Mouse (Mus musculus) olfactory bulb, adult 2 months (tissue): ENCODE results near the gene Serpinf1. TPM values are rescaled to one million over a fixed set of nuclear protein-coding genes. Genes with fewer than 3 reads are reported as not detected.

Source experiments
- H3K27ac ChIP-seq: fragments of 200-500 bp; 2 replicates; pipeline ENCODE4 v1.5.1; 2012; ENCODE audit warnings: low read depth, low read length; ENCODE audit not compliant: insufficient read depth
- H3K4me1 ChIP-seq: fragments of 200-500 bp; 2 replicates; pipeline ENCODE4 v1.6.1; 2012; ENCODE audit warnings: low read length; ENCODE audit not compliant: control insufficient read depth, insufficient read depth
- H3K4me3 ChIP-seq: fragments of 200-500 bp; 2 replicates; pipeline ENCODE4 v1.5.1; 2012; ENCODE audit warnings: mild to moderate bottlenecking, low read depth, low read length, moderate library complexity; ENCODE audit not compliant: insufficient read depth
- CTCF ChIP-seq: fragments of 200-500 bp; IDR thresholded peaks from 2 replicates; pipeline ENCODE4 v1.5.1; 2012; ENCODE audit warnings: low read depth, mild to moderate bottlenecking, low read length, moderate library complexity; ENCODE audit not compliant: insufficient read depth
- POLR2A ChIP-seq: fragments of 200-500 bp; IDR thresholded peaks from 2 replicates; pipeline ENCODE4 v1.6.1; 2012; ENCODE audit warnings: mild to moderate bottlenecking, low read depth, low read length, moderate library complexity; ENCODE audit not compliant: insufficient read depth
- WGBS: fragments of 180-500 bp; shearing (Covaris S2); methylation state at CpG from one replicate; pipeline ENCODE4 v1.1.7; 2018; 5-methylcytosine and 5-hydroxymethylcytosine counted together
- polyA plus RNA-seq: library from polyadenylated mRNA; stranded (reverse); fragments of >200 nt; gene quantifications from 2 replicates; pipeline ENCODE4 v1.2.4, GENCODE M21; 2012; ENCODE audit warnings: low replicate concordance; ENCODE audit not compliant: missing spikeins, insufficient read depth, insufficient read length

Gene Serpinf1
- polyA plus RNA-seq, 1 experiment: not detected

- 81% methylated on average over 7 of the region's 7 CpGs for WGBS
- peaks cover 40% of the 10 kb centered on the region for H3K4me1 ChIP-seq
- no peak overlapping the region for H3K4me3 ChIP-seq
- no peak overlapping the region for H3K27ac ChIP-seq
- TF ChIP-seq CTCF (no peak), POLR2A (no peak)
These were observed 27.2 kb upstream of the Serpinf1 start for GRCm38 (mm10) chr11:75449695-75450094.

GRCm38 (mm10) chr11:75448575-75448974, 26.1 kb upstream of the Serpinf1 start:
- TF ChIP-seq POLR2A: no peak
- no peak for TF ChIP-seq CTCF
- Histone ChIP-seq H3K4me3 (no peak overlapping the region), H3K4me1 (peaks cover 36% of the 10 kb centered on the region), H3K27ac (no peak overlapping the region)
- WGBS: 76% methylated on average over 3 of the region's 3 CpGs

DNA sequence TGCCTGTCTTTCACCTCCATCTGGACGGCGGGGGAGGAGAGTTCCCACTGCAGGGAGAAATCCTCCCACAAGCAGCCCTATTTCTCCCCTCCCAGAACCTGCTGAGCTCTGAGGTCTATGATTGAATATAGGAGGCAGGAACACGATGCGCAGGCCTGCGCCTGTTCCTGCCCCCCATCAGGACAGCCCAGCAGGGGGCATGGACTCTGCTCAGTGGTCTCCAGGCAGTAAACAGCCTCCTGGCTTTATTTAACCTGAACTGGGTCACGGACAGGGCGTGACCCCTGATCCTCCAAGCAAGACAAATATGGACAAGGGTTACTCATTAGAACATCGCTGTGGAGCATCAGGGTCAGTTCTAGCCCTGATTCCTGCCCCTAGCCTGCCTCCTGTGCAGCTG, 21.2 kb upstream of the Serpinf1 start:
- TF ChIP-seq CTCF: no peak
- TF ChIP-seq POLR2A: no peak
- 80% methylated on average over 8 of the region's 8 CpGs for WGBS
- Histone ChIP-seq H3K4me1 (peaks cover 11% of the 10 kb centered on the region), H3K4me3 (no peak overlapping the region), H3K27ac (no peak overlapping the region)

- H3K27ac ChIP-seq: no peak overlapping the region
- peaks cover 11% of the 10 kb centered on the region for H3K4me1 ChIP-seq
- TF ChIP-seq CTCF (no peak), POLR2A (no peak)
- 65% methylated on average over 16 of the region's 16 CpGs for WGBS
- no peak overlapping the region for H3K4me3 ChIP-seq
These were observed 19.1 kb upstream of the Serpinf1 start for GRCm38 (mm10) chr11:75441601-75442000.

DNA sequence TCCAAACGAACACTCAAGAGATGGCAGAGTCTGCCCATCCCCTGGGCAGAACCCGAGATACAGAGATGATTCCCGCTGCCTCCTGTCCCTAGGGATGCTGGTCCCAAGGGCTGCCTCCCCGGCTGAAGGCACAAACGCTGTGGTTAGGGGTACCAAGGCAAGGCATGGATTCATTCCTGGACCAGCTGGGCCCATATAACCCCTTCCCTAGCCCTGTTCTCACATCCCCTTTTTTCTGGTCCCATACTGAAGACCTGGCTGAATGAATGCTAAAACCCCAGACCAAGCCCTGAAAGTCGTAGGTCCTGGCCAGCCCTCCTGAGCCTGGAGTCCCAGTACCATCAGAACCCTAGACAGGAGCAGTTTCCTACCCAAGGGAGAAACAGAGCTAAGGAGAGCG, 18.5 kb upstream of the Serpinf1 start:
- WGBS: 89% methylated on average over 7 of the region's 7 CpGs

GRCm38 (mm10) chr11:75439951-75440350, 17.4 kb upstream of the Serpinf1 start:
- Histone ChIP-seq H3K4me3 (no peak overlapping the region), H3K4me1 (peaks cover 11% of the 10 kb centered on the region), H3K27ac (no peak overlapping the region)
- 91% methylated on average over 3 of the region's 3 CpGs for WGBS
- TF ChIP-seq CTCF (no peak), POLR2A (no peak)

More for the DNA sequence above, 18.5 kb upstream of the Serpinf1 start:
- TF ChIP-seq CTCF: no peak
- TF ChIP-seq POLR2A: no peak
- H3K27ac ChIP-seq: no peak overlapping the region
- H3K4me1 ChIP-seq: peaks cover 11% of the 10 kb centered on the region
- no peak overlapping the region for H3K4me3 ChIP-seq

- TF ChIP-seq POLR2A (no peak), CTCF (no peak)
- WGBS: 89% methylated on average over 6 of the region's 6 CpGs
- Histone ChIP-seq H3K4me1 (peaks cover 11% of the 10 kb centered on the region), H3K27ac (no peak within 1 kb of the TSS), H3K4me3 (no peak within 1 kb of the TSS)
These were observed 16.9 kb upstream of the Serpinf1 start, which contains the start of gene Serpinf2 for GRCm38 (mm10) chr11:75439363-75439762. Gene Serpinf2 (minus strand): TSS chr11:75439591.

DNA sequence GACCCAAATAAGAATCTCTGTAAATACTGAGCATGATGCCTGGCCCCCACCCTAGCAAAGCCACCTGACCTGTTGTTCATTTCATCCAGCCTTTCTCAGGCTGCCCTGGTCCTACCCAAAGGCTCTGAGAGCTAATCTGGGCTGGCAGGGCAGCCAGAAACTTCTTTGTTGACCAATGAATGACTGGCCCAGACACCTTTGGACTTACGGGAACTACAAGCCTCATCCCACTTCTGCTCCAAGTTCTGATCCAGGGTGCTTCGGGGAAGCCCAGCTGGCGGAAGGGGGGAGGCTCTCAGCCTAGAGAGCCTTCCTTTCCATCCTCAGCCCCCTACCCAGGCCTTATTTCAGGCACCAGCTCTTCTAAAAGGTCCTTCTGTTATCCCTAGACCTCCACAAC, 16.3 kb upstream of the Serpinf1 start:
- Histone ChIP-seq H3K4me1 (peaks cover 11% of the 10 kb centered on the region), H3K27ac (no peak overlapping the region), H3K4me3 (no peak overlapping the region)
- TF ChIP-seq POLR2A (no peak), CTCF (no peak)
- WGBS: 81% methylated on average over 3 of the region's 3 CpGs

DNA sequence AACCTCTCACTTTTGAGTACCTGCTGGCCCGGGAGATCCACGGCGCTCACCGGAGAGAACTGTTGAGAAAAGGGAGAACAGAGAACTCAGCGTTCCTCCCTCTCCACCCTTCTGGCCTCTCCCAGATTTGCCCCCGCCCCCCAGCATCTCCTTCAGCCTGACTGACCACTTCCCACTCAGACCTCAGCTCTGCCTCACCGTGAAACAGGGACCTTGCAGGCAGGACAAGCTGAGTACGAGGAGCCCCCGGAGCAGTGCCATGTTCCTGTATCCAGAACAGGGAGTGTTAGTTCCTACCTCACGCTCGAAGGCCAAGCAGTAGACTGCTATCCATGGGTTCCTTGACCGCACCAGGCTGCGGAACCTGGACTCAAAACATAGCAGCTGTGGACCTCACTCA, 15.7 kb upstream of the Serpinf1 start:
- Histone ChIP-seq H3K27ac (no peak overlapping the region), H3K4me1 (peaks cover 7% of the 10 kb centered on the region), H3K4me3 (no peak overlapping the region)
- WGBS: 90% methylated on average over 13 of the region's 13 CpGs
- no peak for TF ChIP-seq CTCF
- TF ChIP-seq POLR2A: no peak

GRCm38 (mm10) chr11:75434138-75434537, 11.6 kb upstream of the Serpinf1 start:
- WGBS: 91% methylated on average over 5 of the region's 5 CpGs
- TF ChIP-seq CTCF: no peak
- TF ChIP-seq POLR2A: no peak
- H3K27ac ChIP-seq: no peak overlapping the region
- H3K4me1 ChIP-seq: peaks cover 20% of the 10 kb centered on the region
- no peak overlapping the region for H3K4me3 ChIP-seq
